Mouse (Mus musculus): ENCODE measurements around the gene Shb.

DNA sequence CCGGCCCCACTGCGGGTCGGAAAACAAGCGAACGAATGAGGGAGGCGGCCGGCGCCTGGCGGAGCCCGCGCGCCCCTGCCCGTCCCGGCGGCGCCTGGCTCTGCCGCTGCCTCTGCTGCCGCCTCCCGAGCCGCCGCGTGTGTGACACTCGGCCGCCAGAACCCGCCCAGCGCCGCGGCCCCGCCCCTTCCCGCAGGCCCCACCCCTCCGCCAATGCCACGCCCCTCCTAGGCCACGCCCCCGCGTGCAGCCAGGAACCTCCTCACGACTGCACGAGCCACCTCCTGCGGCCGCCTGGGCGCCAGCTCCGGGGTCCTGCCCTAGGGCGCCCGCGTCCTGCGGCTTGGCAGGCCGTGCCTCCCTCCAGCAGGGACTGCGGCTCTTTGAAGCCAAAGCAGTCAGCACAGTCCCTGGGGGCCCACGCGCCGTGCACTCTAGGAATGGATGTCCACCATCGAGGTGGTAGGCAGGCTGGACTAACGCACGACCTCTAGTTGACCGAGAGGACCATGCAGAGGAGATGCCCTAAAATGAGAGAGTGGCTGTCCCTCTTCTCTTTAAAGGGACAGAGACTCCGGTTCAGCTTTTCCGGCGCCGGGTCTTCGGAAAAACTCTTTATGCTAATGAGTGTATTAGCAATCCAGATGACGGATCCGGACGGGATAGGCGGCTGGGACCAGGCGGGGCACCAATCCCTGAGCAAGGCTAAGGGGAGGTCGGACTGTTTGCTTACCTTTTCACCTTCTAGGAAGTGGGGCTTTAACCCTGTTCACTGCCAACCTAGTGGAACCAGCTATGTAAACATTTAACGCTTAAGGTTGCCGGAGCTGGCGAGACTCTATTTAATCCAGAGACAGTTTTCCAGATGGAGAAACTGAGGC lies 1.4 kb downstream of the Shb start:
- TF ChIP-seq CTCF (IDR thresholded peaks at IDR 0.05; ENCODE audit: low read depth) = no peak; the same call in 1 of the 2 replicates
- TF ChIP-seq EP300 (IDR thresholded peaks at IDR 0.05; ENCODE audit: low read depth) = peak; percentile 87

Data from liver, postnatal 0 days (tissue).